Mouse (Mus musculus) ES-E14 (cell line): ENCODE data around the gene Gm973. TPM values are rescaled to one million over a fixed set of nuclear protein-coding genes. Genes with fewer than 3 reads are reported as not detected.

Experiments used
- DNase-seq: peaks from one replicate; pipeline ENCODE4 v3.0.0-alpha.2; 2013; ENCODE audit warnings: low read depth, low spot score
- H3K27ac ChIP-seq: 2 replicates; pipeline ENCODE4 v1.5.1; 2012; ENCODE audit warnings: low read depth, mild to moderate bottlenecking, low read length, moderate library complexity, mixed read lengths; ENCODE audit not compliant: poor library complexity, insufficient read depth, severe bottlenecking
- H3K36me3 ChIP-seq: 2 replicates; pipeline ENCODE4 v1.6.1; 2012; ENCODE audit warnings: mild to moderate bottlenecking, low read length, moderate library complexity, mixed read lengths; ENCODE audit not compliant: control insufficient read depth, poor library complexity, insufficient read depth, severe bottlenecking
- H3K4me1 ChIP-seq, 2 experiments: fragments of 150-350 bp in 1 of 2; sonication (generic) in 1 of 2; 2 replicates each; pipeline ENCODE4 v1.6.1; 2012; ENCODE audit warnings: low read length in 2 of 2, mild to moderate bottlenecking in 1 of 2, mixed read lengths in 1 of 2; ENCODE audit not compliant: control insufficient read depth in 2 of 2, insufficient read depth in 2 of 2, poor library complexity in 1 of 2
- H3K4me3 ChIP-seq, 2 experiments: fragments of 150-350 bp in 1 of 2; sonication (generic) in 1 of 2; 2 replicates each; pipeline ENCODE4 v1.5.1; 2012; ENCODE audit warnings: low read length in 2 of 2, low read depth in 1 of 2, mild to moderate bottlenecking in 1 of 2, mixed read lengths in 1 of 2; ENCODE audit not compliant: insufficient read depth in 1 of 2, poor library complexity in 1 of 2, severe bottlenecking in 1 of 2
- H3K9ac ChIP-seq: 2 replicates; pipeline ENCODE4 v1.6.1; 2012; ENCODE audit warnings: low read depth, mild to moderate bottlenecking, low read length, mixed read lengths; ENCODE audit not compliant: poor library complexity, insufficient read depth, severe bottlenecking
- H3K9me3 ChIP-seq: fragments of 150-350 bp; sonication (generic); 2 replicates; pipeline ENCODE4 v1.6.1; 2012; ENCODE audit warnings: low read depth, mild to moderate bottlenecking, low read length; ENCODE audit not compliant: control insufficient read depth, insufficient read depth
- CHD2 ChIP-seq: IDR thresholded peaks from 2 replicates; pipeline ENCODE4 v1.6.1; 2014; ENCODE audit warnings: mild to moderate bottlenecking, low read depth, low read length, inconsistent platforms
- HCFC1 ChIP-seq: IDR thresholded peaks from 2 replicates; pipeline ENCODE4 v1.6.1; 2012; ENCODE audit warnings: low read length, inconsistent platforms, borderline replicate concordance; ENCODE audit not compliant: insufficient read depth
- MAFK ChIP-seq: IDR thresholded peaks from 2 replicates; pipeline ENCODE4 v1.6.1; 2014; ENCODE audit warnings: mild to moderate bottlenecking, low read depth, low read length, inconsistent platforms; ENCODE audit not compliant: insufficient read depth
- ZC3H11A ChIP-seq: IDR thresholded peaks from 2 replicates; pipeline ENCODE4 v1.6.1; 2012; ENCODE audit warnings: low read depth, mild to moderate bottlenecking, inconsistent platforms, low read length, borderline replicate concordance
- ZNF384 ChIP-seq: IDR thresholded peaks from 2 replicates; pipeline ENCODE4 v1.6.1; 2012; ENCODE audit warnings: low read depth, low read length, inconsistent platforms
- in situ Hi-C, 2 experiments: fragments of 600-800 bp; cut with MboI; formaldehyde crosslinking; loops; one replicate each; pipeline ENCODE4 v1.15.1; 2025; ENCODE audit warnings: low sequenced_read_pairs in 2 of 2, inconsistent platforms in 1 of 2; ENCODE audit not compliant: unreplicated experiment in 2 of 2
- total RNA-seq: library from RNA; depleted of rRNA; stranded (reverse); fragments of 300-350 nt; gene quantifications from 2 replicates; pipeline ENCODE4 v1.2.3, GENCODE M21; 2012

Gene Gm973
- total RNA-seq, 1 experiment = 5.8 TPM

GRCm38 (mm10) chr1:59550996-59551395 lies 34.9 kb downstream of the Gm973 start:
- H3K27ac ChIP-seq = no peak overlapping the region
- TF ChIP-seq MAFK = no peak
- no peak for TF ChIP-seq CHD2
- no peaks in the 10 kb centered on the region; a peak in 1 of 4 replicates for H3K4me1 ChIP-seq
- DNase-seq = no peak
- no peaks in the 10 kb centered on the region for H3K9me3 ChIP-seq
- no peak overlapping the region for H3K4me3 ChIP-seq
- in situ Hi-C loops = no loop called here
- H3K9ac ChIP-seq = no peak overlapping the region
- no peaks in the 10 kb centered on the region for H3K36me3 ChIP-seq

- TF ChIP-seq ZNF384 = no peak
- no peak for TF ChIP-seq HCFC1
- no peak for TF ChIP-seq ZC3H11A
- no peak for TF ChIP-seq MAFK
- TF ChIP-seq CHD2 = no peak
- Histone ChIP-seq H3K27ac (no peak overlapping the region), H3K36me3 (no peaks in the 10 kb centered on the region), H3K9me3 (no peaks in the 10 kb centered on the region), H3K9ac (no peak overlapping the region), H3K4me3 (no peak overlapping the region), H3K4me1 (no peaks in the 10 kb centered on the region; a peak in 1 of 4 replicates)
- DNase-seq = no peak
- in situ Hi-C loops = no loop called here
Observed at GRCm38 (mm10) chr1:59553708-59554107, 37.6 kb downstream of the Gm973 start.

GRCm38 (mm10) chr1:59563581-59563980 lies 47.5 kb downstream of the Gm973 start:
- Histone ChIP-seq H3K4me3 (no peak overlapping the region), H3K27ac (no peak overlapping the region), H3K9me3 (no peaks in the 10 kb centered on the region), H3K9ac (no peak overlapping the region), H3K4me1 (peaks cover 1 to 2% of the 10 kb centered on the region in 2 experiments; a peak in 1 of 4 replicates), H3K36me3 (no peaks in the 10 kb centered on the region)
- DNase-seq = no peak
- in situ Hi-C loops = no loop called here
- TF ChIP-seq ZC3H11A = no peak
- TF ChIP-seq CHD2 = no peak
- TF ChIP-seq HCFC1 = no peak
- TF ChIP-seq MAFK = no peak
- no peak for TF ChIP-seq ZNF384

DNA sequence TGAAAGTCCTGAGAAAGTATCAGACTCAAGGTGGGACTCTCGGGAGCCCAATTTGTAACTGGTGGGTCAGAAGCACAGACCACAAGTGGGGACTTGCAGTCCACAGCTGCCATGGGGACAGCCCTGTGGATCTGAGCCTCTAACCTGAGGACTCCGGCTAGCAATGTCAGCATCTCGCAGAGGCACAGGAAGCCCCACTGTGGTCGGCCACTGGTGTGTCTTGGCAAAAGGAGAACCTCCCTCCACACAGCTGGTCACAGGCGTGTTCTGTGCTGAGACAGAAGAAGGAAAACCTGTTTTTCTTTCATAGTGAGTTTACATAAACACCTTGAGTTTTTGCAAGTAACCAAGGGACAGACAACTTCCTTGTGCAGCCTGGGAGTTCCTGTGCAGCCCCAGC lies 49.7 kb downstream of the Gm973 start:
- TF ChIP-seq MAFK = no peak
- no peak for TF ChIP-seq ZNF384
- TF ChIP-seq HCFC1 = no peak
- no peak for TF ChIP-seq ZC3H11A
- TF ChIP-seq CHD2 = no peak
- Histone ChIP-seq H3K4me3 (no peak overlapping the region), H3K27ac (no peak overlapping the region), H3K9ac (no peak overlapping the region), H3K4me1 (peaks cover 1 to 2% of the 10 kb centered on the region in 2 experiments; a peak in 1 of 4 replicates), H3K9me3 (no peaks in the 10 kb centered on the region), H3K36me3 (no peaks in the 10 kb centered on the region)
- in situ Hi-C loops = no loop called here
- DNase-seq = no peak

DNA sequence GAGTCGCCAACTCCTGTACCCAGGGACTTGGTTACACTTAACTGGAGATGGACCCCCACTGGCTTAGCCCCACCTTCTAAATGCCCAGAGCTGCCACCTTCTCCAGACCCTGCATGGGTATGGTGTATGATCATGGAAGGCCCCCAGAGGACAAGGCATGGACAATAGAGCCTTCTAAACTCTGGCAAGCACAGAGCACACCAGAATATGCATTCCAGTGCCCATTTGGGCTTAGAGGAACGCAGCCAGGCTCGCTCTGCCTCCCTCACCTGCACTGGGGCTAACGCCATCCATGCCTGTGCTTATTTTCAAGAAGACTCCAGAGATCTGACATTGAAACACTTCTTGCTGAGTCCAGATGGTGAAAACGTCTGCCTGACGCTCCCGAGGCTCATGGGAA lies 50.2 kb downstream of the Gm973 start:
- no peak overlapping the region for H3K4me3 ChIP-seq
- in situ Hi-C loops = no loop called here
- H3K9ac ChIP-seq = no peak overlapping the region
- no peak for DNase-seq
- no peaks in the 10 kb centered on the region for H3K9me3 ChIP-seq
- no peak overlapping the region for H3K27ac ChIP-seq
- H3K36me3 ChIP-seq = no peaks in the 10 kb centered on the region
- TF ChIP-seq ZC3H11A = no peak
- no peak for TF ChIP-seq HCFC1
- no peak for TF ChIP-seq ZNF384
- no peak for TF ChIP-seq MAFK
- TF ChIP-seq CHD2 = no peak
- H3K4me1 ChIP-seq = peaks cover 0 to 2% of the 10 kb centered on the region in 2 experiments; a peak in 1 of 4 replicates
